Mouse (Mus musculus) E14TG2a.4 (cell line): ENCODE measurements at regions not wholly inside any gene's neighbourhood (a gene's known extent, or its start where the extent isn't known, plus 50 kb on each side); places are given as distances from the start of the nearest gene placed in this dataset.

Experiments
- H3K27me3 ChIP-seq: 2 replicates; pipeline ENCODE4 v1.6.1; 2014; ENCODE audit warnings: low read length, control low read depth; ENCODE audit not compliant: insufficient read depth
- H3K36me3 ChIP-seq: 2 replicates; pipeline ENCODE4 v1.6.1; 2014; ENCODE audit warnings: low read length, control low read depth; ENCODE audit not compliant: insufficient read depth
- H3K4me1 ChIP-seq: replicated peaks from 2 replicates; pipeline ENCODE4 v1.6.1; 2014; ENCODE audit warnings: low read depth, low read length, control low read depth
- H3K4me3 ChIP-seq: replicated peaks from 2 replicates; pipeline ENCODE4 v1.5.1; 2014; ENCODE audit warnings: mild to moderate bottlenecking, low read length
- H3K9me3 ChIP-seq: 2 replicates; pipeline ENCODE4 v1.6.1; 2014; ENCODE audit warnings: low read length, control low read depth
- CTCF ChIP-seq: conservative IDR thresholded peaks from 2 replicates; pipeline ENCODE4 v1.5.1; 2014; ENCODE audit warnings: low read length
- NANOG ChIP-seq: IDR thresholded peaks from 2 replicates; pipeline ENCODE4 v1.6.1; 2014; ENCODE audit warnings: borderline replicate concordance, low read length, mixed read lengths
- POU5F1 ChIP-seq: IDR thresholded peaks from 2 replicates; pipeline ENCODE4 v1.6.1; 2014; ENCODE audit warnings: low read length, borderline replicate concordance

DNA sequence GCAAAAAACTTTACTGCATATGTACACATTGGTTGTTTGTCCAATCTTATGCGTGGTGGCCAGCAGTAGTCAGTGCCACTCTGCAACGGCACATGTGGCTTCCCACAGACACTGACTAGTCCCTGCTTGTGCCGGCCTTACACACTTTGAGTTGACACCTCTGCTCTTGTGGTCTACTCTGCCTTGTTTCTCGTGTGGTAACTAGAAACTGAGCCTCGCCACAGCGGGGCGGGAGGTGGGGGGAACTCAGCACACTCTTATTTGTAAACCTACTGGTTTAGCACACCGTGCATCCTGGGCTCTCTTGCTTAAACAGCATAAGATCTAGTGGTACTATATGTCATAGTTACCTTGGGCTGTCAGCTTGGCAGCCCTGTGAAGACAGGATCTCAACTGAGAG lies 120.6 kb upstream of the Eomes start:
- no peak overlapping the region for H3K4me3 ChIP-seq
- H3K27me3 ChIP-seq, result peaks cover 10% of the 10 kb centered on the region
- H3K9me3 ChIP-seq, result peaks cover 22% of the 10 kb centered on the region
- H3K4me1 ChIP-seq, result peaks cover 9% of the 10 kb centered on the region
- no peak for TF ChIP-seq NANOG
- TF ChIP-seq CTCF, result no peak
- TF ChIP-seq POU5F1, result no peak
- no peaks in the 10 kb centered on the region for H3K36me3 ChIP-seq

GRCm38 (mm10) chr9:118363929-118364328 lies 114.1 kb upstream of the Eomes start:
- no peak for TF ChIP-seq NANOG
- no peak for TF ChIP-seq CTCF
- no peak for TF ChIP-seq POU5F1
- peaks cover 4% of the 10 kb centered on the region; the same call in 1 of the 2 replicates for H3K4me1 ChIP-seq

GRCm38 (mm10) chr9:118365431-118365830 lies 112.6 kb upstream of the Eomes start:
- peaks cover 19% of the 10 kb centered on the region for H3K27me3 ChIP-seq
- no peaks in the 10 kb centered on the region for H3K36me3 ChIP-seq
- peaks cover 4% of the 10 kb centered on the region; the same call in 1 of the 2 replicates for H3K4me1 ChIP-seq
- no peaks in the 10 kb centered on the region for H3K9me3 ChIP-seq
- H3K4me3 ChIP-seq, result no peak overlapping the region
- no peak for TF ChIP-seq CTCF
- no peak for TF ChIP-seq POU5F1
- TF ChIP-seq NANOG, result no peak

More at GRCm38 (mm10) chr9:118363929-118364328, 114.1 kb upstream of the Eomes start:
- Histone ChIP-seq H3K9me3 (no peaks in the 10 kb centered on the region), H3K27me3 (peaks cover 20% of the 10 kb centered on the region), H3K36me3 (no peaks in the 10 kb centered on the region), H3K4me3 (no peak overlapping the region)

DNA sequence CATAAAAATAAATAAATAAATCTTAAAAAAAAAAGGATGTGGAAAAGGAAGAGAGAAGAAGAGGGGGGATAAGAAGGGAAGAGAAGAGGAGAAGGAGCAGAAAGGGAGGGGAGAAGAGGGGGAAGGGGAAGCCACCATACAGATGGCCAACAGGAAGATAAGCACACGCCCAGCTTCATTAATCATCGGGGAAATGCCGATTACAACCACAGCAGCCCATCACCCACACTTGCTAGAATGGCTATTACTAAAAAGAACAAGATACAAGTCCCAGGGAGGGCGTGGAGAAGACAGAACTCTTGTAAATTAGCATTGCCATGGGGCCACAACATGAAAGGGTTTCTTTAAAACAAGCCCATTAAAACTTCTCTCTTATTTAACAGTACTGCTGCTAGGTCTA lies 110.7 kb upstream of the Eomes start:
- peaks cover 11% of the 10 kb centered on the region; the same call in 1 of the 2 replicates for H3K27me3 ChIP-seq
- no peaks in the 10 kb centered on the region for H3K9me3 ChIP-seq
- H3K4me3 ChIP-seq, result no peak overlapping the region
- no peaks in the 10 kb centered on the region for H3K36me3 ChIP-seq
- TF ChIP-seq NANOG (no peak), CTCF (no peak), POU5F1 (no peak)
- H3K4me1 ChIP-seq, result peaks cover 4% of the 10 kb centered on the region; the same call in 1 of the 2 replicates

DNA sequence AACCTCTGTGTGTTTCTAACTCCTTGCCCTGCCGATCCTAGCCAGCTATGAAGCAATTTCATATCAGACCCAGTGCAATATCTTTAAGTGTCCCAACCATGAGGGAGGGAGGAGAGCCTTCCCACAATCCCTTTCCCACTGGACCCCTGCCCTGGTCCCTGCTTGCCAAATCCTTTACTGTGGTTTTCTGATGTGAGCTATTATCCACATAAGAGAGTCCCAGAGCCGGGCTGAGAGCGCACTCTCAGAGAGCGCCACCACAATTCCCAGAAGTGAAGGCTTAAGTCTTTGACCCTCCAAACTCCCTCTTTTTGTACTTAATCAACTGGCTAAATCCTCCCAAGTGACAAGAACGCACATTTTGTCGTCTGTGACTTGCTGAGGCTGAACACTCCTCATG lies 107.4 kb upstream of the Eomes start:
- Histone ChIP-seq H3K36me3 (no peaks in the 10 kb centered on the region), H3K9me3 (no peaks in the 10 kb centered on the region), H3K4me3 (no peak overlapping the region), H3K4me1 (peaks cover 4% of the 10 kb centered on the region; the same call in 1 of the 2 replicates), H3K27me3 (peaks cover 22% of the 10 kb centered on the region)
- TF ChIP-seq NANOG (no peak), POU5F1 (no peak), CTCF (0 out of 2 replicates have a peak, but pooled peaks have one; percentile 2)

DNA sequence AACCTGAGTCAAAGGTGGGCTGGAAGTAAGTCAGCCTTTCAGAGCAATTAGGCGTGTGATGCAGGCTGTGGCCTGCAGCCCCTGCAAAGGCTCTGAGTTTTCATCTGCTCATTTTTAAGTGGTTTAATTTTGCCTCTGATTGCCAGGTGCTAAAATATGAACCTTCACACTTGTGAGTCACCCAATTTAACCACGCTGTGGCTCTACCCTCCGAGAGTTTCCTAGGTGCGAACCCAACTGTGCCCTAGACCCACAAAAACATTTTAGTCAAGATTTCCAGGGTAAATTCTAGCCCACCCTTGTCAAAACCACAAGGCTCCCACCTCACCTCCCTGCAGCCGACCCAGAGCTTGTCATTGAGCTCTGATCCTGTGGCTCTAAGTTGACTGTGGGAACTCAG lies 103.3 kb upstream of the Eomes start:
- Histone ChIP-seq H3K4me1 (peaks cover 4% of the 10 kb centered on the region; the same call in 1 of the 2 replicates), H3K4me3 (no peak overlapping the region), H3K36me3 (no peaks in the 10 kb centered on the region), H3K9me3 (no peaks in the 10 kb centered on the region), H3K27me3 (peaks cover 18% of the 10 kb centered on the region)
- no peak for TF ChIP-seq NANOG
- no peak for TF ChIP-seq CTCF
- no peak for TF ChIP-seq POU5F1

DNA sequence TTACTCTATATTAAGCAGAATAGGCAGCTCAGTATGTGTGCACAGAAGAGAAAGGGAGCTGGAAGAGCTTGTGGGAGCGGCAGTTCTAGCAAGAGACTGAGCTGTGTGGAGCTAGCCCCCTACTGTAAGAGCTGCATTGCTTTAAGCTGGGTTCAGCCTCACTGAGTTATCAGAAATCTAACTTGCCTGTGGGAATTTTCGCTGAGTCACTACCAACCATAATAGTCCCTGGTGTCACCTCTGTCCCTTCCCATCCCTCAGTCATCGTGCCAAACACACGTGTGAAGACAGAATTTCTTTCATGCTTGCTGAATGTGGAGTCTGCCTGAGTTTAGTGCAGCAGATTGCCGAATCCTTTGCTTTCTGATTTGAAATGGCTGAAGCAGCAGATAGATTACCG lies 99.0 kb upstream of the Eomes start:
- TF ChIP-seq POU5F1, result no peak
- no peak for TF ChIP-seq NANOG
- no peak for TF ChIP-seq CTCF
- peaks cover 8% of the 10 kb centered on the region for H3K27me3 ChIP-seq
- H3K36me3 ChIP-seq, result no peaks in the 10 kb centered on the region
- H3K4me3 ChIP-seq, result no peak overlapping the region
- H3K9me3 ChIP-seq, result no peaks in the 10 kb centered on the region
- peaks cover 4% of the 10 kb centered on the region; the same call in 1 of the 2 replicates for H3K4me1 ChIP-seq

DNA sequence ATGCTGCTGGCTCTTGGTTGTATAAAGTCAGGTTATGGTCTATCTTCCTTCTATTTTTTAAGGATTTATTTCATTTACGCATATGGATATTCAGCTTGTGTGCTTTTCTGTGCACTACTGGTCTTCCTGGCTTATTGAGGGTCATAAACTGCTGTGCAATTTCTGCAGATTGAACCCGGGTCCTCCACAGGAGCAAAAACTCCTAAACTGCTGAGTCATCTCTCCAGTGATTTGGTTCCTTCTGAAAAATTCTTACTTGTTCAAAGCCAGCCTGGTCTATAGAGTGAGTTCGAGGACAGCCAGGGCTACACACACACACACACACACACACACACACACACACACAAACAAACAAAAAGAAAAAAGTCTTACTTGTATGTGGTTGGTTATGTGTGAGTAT lies 95.5 kb upstream of the Eomes start:
- TF ChIP-seq CTCF, result no peak
- TF ChIP-seq NANOG, result no peak
- TF ChIP-seq POU5F1, result no peak
- Histone ChIP-seq H3K27me3 (peaks cover 29% of the 10 kb centered on the region), H3K4me3 (no peak overlapping the region), H3K9me3 (no peaks in the 10 kb centered on the region), H3K36me3 (no peaks in the 10 kb centered on the region), H3K4me1 (peaks cover 6% of the 10 kb centered on the region; the same call in 1 of the 2 replicates)

DNA sequence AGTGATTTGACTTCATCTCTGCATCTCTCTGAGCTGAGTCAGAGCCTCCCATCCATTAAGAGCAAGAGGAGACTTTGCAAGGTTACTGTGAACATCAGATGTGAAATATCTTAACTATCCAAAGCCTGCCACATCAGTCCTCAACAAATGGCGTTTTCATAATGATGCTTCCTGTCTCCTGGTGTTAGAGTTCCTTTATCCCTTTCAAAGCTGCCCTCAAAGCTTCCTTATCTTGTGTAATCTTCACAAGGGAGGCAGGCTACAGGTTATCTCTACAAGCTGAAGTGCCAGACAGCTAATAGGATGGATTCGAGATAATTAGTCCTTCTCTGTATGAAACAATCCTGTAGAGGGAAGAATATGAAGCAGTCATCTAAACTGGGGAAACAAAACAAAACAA lies 93.4 kb upstream of the Eomes start:
- no peaks in the 10 kb centered on the region for H3K36me3 ChIP-seq
- peaks cover 48% of the 10 kb centered on the region for H3K27me3 ChIP-seq
- TF ChIP-seq POU5F1 (no peak), NANOG (no peak), CTCF (no peak)
- no peak overlapping the region for H3K4me3 ChIP-seq
- H3K9me3 ChIP-seq, result no peaks in the 10 kb centered on the region
- H3K4me1 ChIP-seq, result peaks cover 22% of the 10 kb centered on the region
